Mouse (Mus musculus) right cerebral cortex, adult 2 months (tissue): Measurements from ENCODE around the gene Aff3.
A peak's percentile ranks its signal among the peaks of the same experiment; 100 is the strongest.

ENCODE experiments used
- DNase-seq, 2 experiments: peaks; one replicate each; pipeline ENCODE4 v3.0.0; 2021 to 2022; ENCODE audit warnings: low spot score in 2 of 2

Gene Aff3

GRCm38 (mm10) chr1:38239516-38239915 lies 425.2 kb downstream of the Aff3 start:
- no peak for DNase-seq

GRCm38 (mm10) chr1:38237831-38238230 lies 426.9 kb downstream of the Aff3 start:
- no peak for DNase-seq

- DNase-seq = no peak
Measured at GRCm38 (mm10) chr1:38237027-38237787, 427.5 kb downstream of the Aff3 start.

GRCm38 (mm10) chr1:38233121-38233520 lies 431.6 kb downstream of the Aff3 start:
- DNase-seq = no peak

- no peak for DNase-seq
Measured at GRCm38 (mm10) chr1:38230041-38230440, 434.7 kb downstream of the Aff3 start.

GRCm38 (mm10) chr1:38228806-38229205 lies 435.9 kb downstream of the Aff3 start:
- no peak for DNase-seq

GRCm38 (mm10) chr1:38225166-38225565 lies 439.6 kb downstream of the Aff3 start:
- no peak for DNase-seq

- DNase-seq = no peak
Measured at GRCm38 (mm10) chr1:38222160-38222559, 442.6 kb downstream of the Aff3 start.

- no peak for DNase-seq
Measured at GRCm38 (mm10) chr1:38221431-38221830, 443.3 kb downstream of the Aff3 start.

GRCm38 (mm10) chr1:38217912-38218795 lies 446.6 kb downstream of the Aff3 start:
- no peak for DNase-seq

GRCm38 (mm10) chr1:38217098-38217497 lies 447.7 kb downstream of the Aff3 start:
- no peak for DNase-seq

GRCm38 (mm10) chr1:38213377-38213776 lies 451.4 kb downstream of the Aff3 start:
- no peak for DNase-seq

GRCm38 (mm10) chr1:38212386-38212785 lies 452.4 kb downstream of the Aff3 start:
- no peak for DNase-seq

- DNase-seq = no peak
Measured at GRCm38 (mm10) chr1:38202475-38203183, 462.1 kb downstream of the Aff3 start.

- no peak for DNase-seq
Measured at GRCm38 (mm10) chr1:38201796-38202195, 463.0 kb downstream of the Aff3 start.

- DNase-seq = peak in 1 of 2 experiments; percentile 42
Measured at GRCm38 (mm10) chr1:38199669-38200635, 464.8 kb downstream of the Aff3 start.

- no peak for DNase-seq
Measured at GRCm38 (mm10) chr1:38198393-38199029, 466.2 kb downstream of the Aff3 start.

GRCm38 (mm10) chr1:38197145-38197682 lies 467.5 kb downstream of the Aff3 start:
- no peak for DNase-seq

GRCm38 (mm10) chr1:38195721-38196120 lies 469.0 kb downstream of the Aff3 start:
- DNase-seq = no peak

- DNase-seq = no peak
Measured at GRCm38 (mm10) chr1:38186227-38186545, 478.6 kb downstream of the Aff3 start.
